Mouse (Mus musculus) CH12.LX (cell line): ENCODE results near the gene Msmp. TPM values are rescaled to one million over a fixed set of nuclear protein-coding genes. Genes with fewer than 3 reads are reported as not detected.

Experiments used
- DNase-seq: peaks from one replicate; pipeline ENCODE4 v3.0.0-alpha.2; 2013; ENCODE audit errors: extremely low read depth
- H3K27ac ChIP-seq: 2 replicates; pipeline ENCODE4 v1.5.1; 2012; ENCODE audit warnings: low read depth, mild to moderate bottlenecking, control low read depth, moderate library complexity; ENCODE audit not compliant: insufficient read depth
- H3K27me3 ChIP-seq: replicated peaks from 2 replicates; pipeline ENCODE3; 2012; ENCODE audit warnings: inconsistent platforms
- H3K36me3 ChIP-seq, 2 experiments: replicated peaks in 1 of 2; 2 replicates each; pipeline versions ENCODE3 to v1.6.1; 2012; ENCODE audit warnings: inconsistent platforms in 1 of 2, low read length in 1 of 2, mild to moderate bottlenecking in 1 of 2, mixed read lengths in 1 of 2, moderate library complexity in 1 of 2; ENCODE audit not compliant: control insufficient read depth in 1 of 2, insufficient read depth in 1 of 2
- H3K4me1 ChIP-seq, 2 experiments: 2 replicates each; pipeline ENCODE4 v1.6.1; 2012; ENCODE audit warnings: inconsistent platforms in 1 of 2, moderate library complexity in 1 of 2; ENCODE audit not compliant: insufficient read depth in 2 of 2, control insufficient read depth in 1 of 2
- H3K4me2 ChIP-seq: 2 replicates; pipeline ENCODE4 v1.6.1; 2012; ENCODE audit warnings: low read depth, mild to moderate bottlenecking, control low read depth; ENCODE audit not compliant: poor library complexity, insufficient read depth, severe bottlenecking
- H3K4me3 ChIP-seq, 3 experiments: fragments of 150-350 bp in 1 of 3; sonication (generic) in 1 of 3; replicated peaks in 1 of 3; 2 replicates each; pipeline versions ENCODE3 to v1.5.1; 2011 to 2012; ENCODE audit warnings: low read depth in 2 of 3, low read length in 2 of 3, mild to moderate bottlenecking in 2 of 3, moderate library complexity in 2 of 3, control low read depth in 1 of 3, improper control_type of control experiment in 1 of 3, inconsistent platforms in 1 of 3, mixed read lengths in 1 of 3; ENCODE audit not compliant: poor library complexity in 1 of 3
- H3K79me2 ChIP-seq: replicated peaks from 2 replicates; pipeline ENCODE4 v1.6.1; 2012; ENCODE audit warnings: mild to moderate bottlenecking, moderate library complexity; ENCODE audit not compliant: control insufficient read depth, poor library complexity, insufficient read depth, severe bottlenecking; ENCODE audit errors: extremely low read depth
- H3K9ac ChIP-seq: 2 replicates; pipeline ENCODE4 v1.6.1; 2012; ENCODE audit warnings: low read depth, mild to moderate bottlenecking, control low read depth, moderate library complexity; ENCODE audit not compliant: insufficient read depth
- H3K9me3 ChIP-seq: replicated peaks from 2 replicates; pipeline ENCODE3; 2012; ENCODE audit warnings: low read length, inconsistent platforms, mixed read lengths
- CHD1 ChIP-seq: IDR thresholded peaks from 2 replicates; pipeline ENCODE4 v1.6.1; 2012; ENCODE audit warnings: low read depth, low read length, improper control_type of control experiment, inconsistent platforms
- ELF1 ChIP-seq: IDR thresholded peaks from 2 replicates; pipeline ENCODE4 v1.6.1; 2014; ENCODE audit warnings: low read depth, mild to moderate bottlenecking, inconsistent platforms, low read length, improper control_type of control experiment
- EP300 ChIP-seq: IDR thresholded peaks from 2 replicates; pipeline ENCODE4 v1.6.1; 2011; ENCODE audit warnings: low read length, improper control_type of control experiment
- ETS1 ChIP-seq: conservative IDR thresholded peaks from 2 replicates; pipeline ENCODE4 v1.6.1; 2012; ENCODE audit warnings: low read depth, mild to moderate bottlenecking, inconsistent platforms, low read length, improper control_type of control experiment, moderate library complexity
- GABPA ChIP-seq: IDR thresholded peaks from 2 replicates; pipeline ENCODE4 v1.6.1; 2012; ENCODE audit warnings: low read depth, low read length, improper control_type of control experiment, inconsistent platforms; ENCODE audit not compliant: insufficient replicate concordance
- IRF4 ChIP-seq: IDR thresholded peaks from 2 replicates; pipeline ENCODE4 v1.6.1; 2014; ENCODE audit warnings: low read depth, mild to moderate bottlenecking, inconsistent platforms, low read length, improper control_type of control experiment
- JUN ChIP-seq: IDR thresholded peaks from 2 replicates; pipeline ENCODE4 v1.6.1; 2011; ENCODE audit warnings: low read depth, mild to moderate bottlenecking, low read length, improper control_type of control experiment, moderate library complexity; ENCODE audit not compliant: insufficient read depth
- MAFK ChIP-seq: IDR thresholded peaks from 2 replicates; pipeline ENCODE4 v1.6.1; 2011; ENCODE audit warnings: low read length, improper control_type of control experiment; ENCODE audit not compliant: insufficient replicate concordance
- MAZ ChIP-seq: IDR thresholded peaks from 2 replicates; pipeline ENCODE4 v1.6.1; 2012; ENCODE audit warnings: low read depth, mild to moderate bottlenecking, inconsistent platforms, low read length, improper control_type of control experiment, moderate library complexity
- MXI1 ChIP-seq: IDR thresholded peaks from 2 replicates; pipeline ENCODE4 v1.6.1; 2011; ENCODE audit warnings: mild to moderate bottlenecking, low read depth, low read length, improper control_type of control experiment
- MYC ChIP-seq: IDR thresholded peaks from 2 replicates; pipeline ENCODE4 v1.6.1; 2011; ENCODE audit warnings: low read depth, mild to moderate bottlenecking, improper control_type of control experiment, low read length
- NELFE ChIP-seq: IDR thresholded peaks from 2 replicates; pipeline ENCODE4 v1.6.1; 2011; ENCODE audit warnings: low read depth, low read length, improper control_type of control experiment
- PAX5 ChIP-seq: IDR thresholded peaks from 2 replicates; pipeline ENCODE4 v1.6.1; 2012; ENCODE audit warnings: low read length, inconsistent platforms, mixed read lengths
- RCOR1 ChIP-seq: conservative IDR thresholded peaks from 2 replicates; pipeline ENCODE4 v1.6.1; 2012; ENCODE audit warnings: low read depth, mild to moderate bottlenecking, inconsistent platforms, low read length, improper control_type of control experiment
- TBP ChIP-seq: conservative IDR thresholded peaks from 2 replicates; pipeline ENCODE4 v1.6.1; 2011; ENCODE audit warnings: low read depth, low read length, improper control_type of control experiment
- TCF12 ChIP-seq: IDR thresholded peaks from 2 replicates; pipeline ENCODE4 v1.6.1; 2014; ENCODE audit warnings: low read depth, mild to moderate bottlenecking, inconsistent platforms, low read length, improper control_type of control experiment
- USF2 ChIP-seq: conservative IDR thresholded peaks from 2 replicates; pipeline ENCODE4 v1.6.1; 2011; ENCODE audit warnings: low read depth, low read length, improper control_type of control experiment
- ZMIZ1 ChIP-seq: IDR thresholded peaks from 2 replicates; pipeline ENCODE4 v1.6.1; 2012; ENCODE audit warnings: low read depth, mild to moderate bottlenecking, inconsistent platforms, low read length, improper control_type of control experiment
- dilution Hi-C: fragments of 300-500 bp; cut with MboI; formaldehyde crosslinking; loops from 2 replicates; pipeline ENCODE4 v1.14.3; 2020; ENCODE audit warnings: low sequenced_read_pairs; ENCODE audit not compliant: extremely low pct_unique_long_range_greater_than_20kb, extremely low pct_ligation_motif_present
- in situ Hi-C: fragments of 300-500 bp; cut with MboI; formaldehyde crosslinking; loops from 3 replicates; pipeline ENCODE4 v1.14.3; 2019; ENCODE audit warnings: low sequenced_read_pairs, low pct_ligation_motif_present, low pct_unique_long_range_greater_than_20kb, mixed read lengths
- polyA plus RNA-seq: library from polyadenylated mRNA; unstranded; fragments of >175 nt; gene quantifications from 2 replicates; pipeline ENCODE4 v1.2.1, GENCODE M21; 2012; ENCODE audit warnings: low read depth; ENCODE audit not compliant: insufficient read length
- total RNA-seq, 2 experiments: library from RNA; depleted of rRNA; stranded (reverse); fragments of 300-350 nt in 1 of 2; fragments of >200 nt in 1 of 2; gene quantifications; 2 replicates each; pipeline ENCODE4 v1.2.3; 2012 to 2014

Gene Msmp
- total and polyA plus RNA-seq, 3 experiments: 0.72 to 5.9 TPM; not detected in 1

DNA sequence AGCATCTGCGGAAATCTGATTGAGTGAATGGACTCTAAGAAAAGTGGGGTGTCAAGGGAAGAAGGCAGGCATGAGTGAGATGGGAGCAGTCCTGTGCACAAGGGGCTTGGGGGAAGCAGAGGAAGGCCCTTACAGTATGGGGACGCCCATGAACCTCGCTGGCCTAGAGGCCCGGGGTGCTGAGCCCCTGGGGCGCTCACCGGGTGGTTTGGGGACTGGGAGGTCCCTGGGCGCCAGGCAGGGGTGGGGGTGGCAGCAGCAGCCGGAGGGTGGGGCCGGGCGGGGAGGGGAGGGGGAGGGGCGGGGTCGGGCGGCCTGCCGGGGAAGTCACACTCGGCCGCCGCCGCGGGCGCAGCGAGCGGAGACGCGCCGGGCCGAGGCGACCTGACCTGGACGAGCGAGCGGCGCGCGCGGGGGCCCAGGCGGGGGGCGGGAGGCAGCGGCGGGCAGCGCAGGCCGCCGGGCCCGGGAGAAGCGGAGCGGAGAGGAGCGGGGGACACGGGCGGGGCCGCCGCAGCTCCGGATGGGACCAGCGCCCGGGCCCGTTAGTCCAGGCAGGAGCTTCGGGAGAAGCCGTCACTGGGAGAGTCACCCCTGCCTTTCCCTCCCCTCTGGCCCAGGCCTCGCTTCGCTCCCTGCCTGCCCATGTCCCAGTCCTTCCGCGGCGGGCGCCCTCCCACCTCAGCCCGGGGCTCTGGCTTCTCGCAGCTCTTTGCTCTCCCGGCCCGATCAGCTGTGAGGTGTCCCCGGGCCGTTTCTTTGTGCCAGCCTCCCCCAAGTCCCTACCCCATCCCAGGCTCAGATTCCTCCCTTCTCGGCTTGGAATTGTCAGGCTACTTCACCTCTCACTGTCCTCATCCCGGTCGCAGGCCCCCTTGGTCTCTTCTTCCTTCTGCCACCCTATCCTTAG is 47.0 kb upstream of the Msmp start, which contains the start of gene Npr2:
TSS of gene Npr2 (plus strand) at position 890 of the 910 bp plus-strand sequence.
- H3K9ac ChIP-seq: peak within 1 kb of the TSS; percentile 80
- dilution Hi-C loops: no loop called here
- H3K27me3 ChIP-seq: peaks cover 83% of the 10 kb centered on the region

DNA sequence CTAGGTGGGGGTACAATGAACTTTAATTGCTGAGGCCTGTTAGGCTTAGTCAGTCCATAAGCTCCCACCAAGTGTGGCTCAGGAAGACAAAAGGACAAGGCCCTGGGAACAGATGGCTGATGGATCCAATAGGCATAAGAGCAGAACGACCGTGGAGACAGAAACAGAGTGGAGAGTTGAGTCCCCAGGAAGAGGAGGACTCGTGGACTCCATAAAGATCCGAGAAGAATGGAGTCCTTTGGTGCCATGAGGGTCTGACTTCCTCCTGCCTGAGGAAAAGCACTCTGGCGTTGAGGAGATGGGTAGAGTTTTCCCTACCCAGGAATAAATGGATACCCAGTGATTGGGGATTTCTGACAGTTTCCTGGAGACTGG is 46.4 kb upstream of the Msmp start:
- in situ Hi-C loops: no loop called here
- peaks cover 79% of the 10 kb centered on the region for H3K27me3 ChIP-seq

More for the DNA sequence above, 47.0 kb upstream of the Msmp start, which contains the start of gene Npr2:
- no peak for TF ChIP-seq ZMIZ1
- TF ChIP-seq TBP: no peak
- no peak for TF ChIP-seq PAX5
- TF ChIP-seq EP300: no peak
- no peak for TF ChIP-seq CHD1
- TF ChIP-seq MYC: no peak
- no peak for TF ChIP-seq USF2
- no peak for TF ChIP-seq RCOR1
- Histone ChIP-seq H3K4me2 (peak within 1 kb of the TSS; percentile 87), H3K79me2 (no peaks in the 10 kb centered on the region), H3K4me1 (no peaks in the 10 kb centered on the region), H3K9me3 (peaks cover 7% of the 10 kb centered on the region), H3K27ac (no peak within 1 kb of the TSS), H3K36me3 (no peaks in the 10 kb centered on the region), H3K4me3 (peak within 1 kb of the TSS in 1 of 3 experiments; percentile 50)
- DNase-seq: no peak
- in situ Hi-C loops: no loop called here

More for the DNA sequence above, 46.4 kb upstream of the Msmp start:
- 0 out of 2 replicates have a peak overlapping the region, but pooled peaks have one; percentile 87 for H3K4me2 ChIP-seq
- DNase-seq: no peak
- H3K9ac ChIP-seq: no peak overlapping the region
- peaks cover 12% of the 10 kb centered on the region for H3K9me3 ChIP-seq
- TF ChIP-seq GABPA: no peak
- TF ChIP-seq MXI1: no peak
- no peak for TF ChIP-seq IRF4
- TF ChIP-seq TCF12: no peak
- TF ChIP-seq JUN: no peak
- no peak for TF ChIP-seq ETS1
- no peak for TF ChIP-seq USF2
- TF ChIP-seq ELF1: no peak
- TF ChIP-seq MAZ: no peak
- TF ChIP-seq ZMIZ1: no peak
- TF ChIP-seq MAFK: no peak
- no peak for TF ChIP-seq NELFE
- dilution Hi-C loops: no loop called here
- no peak overlapping the region for H3K27ac ChIP-seq
- no peak overlapping the region for H3K4me3 ChIP-seq
- H3K36me3 ChIP-seq: no peaks in the 10 kb centered on the region
- no peaks in the 10 kb centered on the region for H3K4me1 ChIP-seq
- no peaks in the 10 kb centered on the region for H3K79me2 ChIP-seq
